Mouse (Mus musculus) forebrain, embryonic 10.5 days (tissue): ENCODE measurements around the gene Cyp39a1. TPM values are rescaled to one million over a fixed set of nuclear protein-coding genes. Genes with fewer than 3 reads are reported as not detected.

Experiments
- polyA plus RNA-seq: library from polyadenylated mRNA; unstranded; fragments of >200 nt; fragmentation: Nextera tagmentation; extraction: Ambion mirVana; gene quantifications from 2 replicates; pipeline ENCODE4 v1.2.1, GENCODE M21; 2016

The Cyp39a1 gene
- polyA plus RNA-seq, 1 experiment from 2014 or later: 34.6 TPM

Other genes starting within 250 kb of the Cyp39a1 start
- gene Mep1a, start 164.6 kb upstream of the Cyp39a1 start, polyA plus RNA-seq: not detected in 2 replicates
- 0.25 and 0.31 TPM in 2 replicates for gene Ankrd66, start 123.8 kb upstream of the Cyp39a1 start, polyA plus RNA-seq
- gene Pla2g7, start 99.3 kb upstream of the Cyp39a1 start, polyA plus RNA-seq: 2.6 and 3.8 TPM in 2 replicates
- 0.02 and 0.37 TPM in 2 replicates for gene Tdrd6, start 37.1 kb upstream of the Cyp39a1 start, polyA plus RNA-seq
- gene Slc25a27, start 211 bp upstream of the Cyp39a1 start, polyA plus RNA-seq: 33.3 and 38.0 TPM in 2 replicates
- 4.9 and 6.4 TPM in 2 replicates for gene Rcan2, start 133.9 kb downstream of the Cyp39a1 start, polyA plus RNA-seq